Mouse (Mus musculus): Measurements from ENCODE around the gene Cdsn.
"Not testable (repeated sequence)": the region's sequence is repeated elsewhere in the genome, so short reads cannot be mapped to it uniquely, and the experiment has no call there.

The Cdsn gene

DNA sequence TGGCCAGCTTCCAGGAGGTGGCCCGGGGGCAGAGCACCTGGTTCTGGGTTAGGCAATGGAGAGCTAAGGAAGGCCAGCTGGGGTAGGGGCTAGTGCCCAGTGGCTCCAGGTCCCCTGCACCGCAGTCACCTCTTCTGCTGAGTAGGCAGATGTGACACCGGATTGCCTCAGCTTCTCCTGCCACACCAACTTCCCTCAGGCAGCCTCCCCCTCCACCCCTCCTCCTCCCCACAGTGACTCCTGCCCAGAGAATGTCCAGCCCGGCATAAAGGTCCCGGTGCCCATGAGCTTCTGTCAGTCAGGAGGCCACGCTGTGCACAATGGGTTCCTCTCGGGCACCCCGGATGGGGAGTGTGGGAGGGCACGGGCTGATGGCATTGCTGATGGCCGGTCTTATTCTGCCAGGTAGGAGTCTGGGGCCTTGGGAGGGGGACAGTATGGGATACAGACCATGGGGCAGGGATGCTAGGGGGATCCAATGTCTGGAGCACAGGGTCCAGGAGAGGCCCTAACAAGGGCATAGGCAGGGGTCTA is at the start of gene Cdsn:
TSS of gene Cdsn (plus strand) at position 248 of the 534 bp plus-strand sequence.
- DNase-seq (ENCODE audit: low spot score in 2 of 2), result no peak

DNA sequence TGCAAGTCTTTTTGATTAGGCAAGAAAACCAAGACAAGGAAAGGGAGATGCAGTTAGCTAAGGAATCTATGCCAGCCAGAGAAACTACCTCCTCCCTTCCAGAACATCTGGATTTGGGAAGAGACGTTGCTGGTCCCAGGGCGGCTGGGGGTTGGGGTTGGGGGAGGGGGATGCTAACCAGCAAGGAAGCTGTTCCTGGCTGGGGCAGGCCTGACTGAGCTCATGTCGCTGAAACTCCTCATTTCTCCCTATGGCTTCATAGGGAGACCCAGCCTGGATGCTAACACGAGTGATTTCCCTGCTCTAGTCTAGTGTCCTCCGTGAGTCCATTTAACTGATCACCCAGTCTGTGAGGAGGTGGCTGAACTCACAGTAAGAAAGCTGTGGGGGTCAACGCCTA is 49.7 kb upstream of the Cdsn start:
- no peak for DNase-seq (ENCODE audit: low spot score in 2 of 2)

DNA sequence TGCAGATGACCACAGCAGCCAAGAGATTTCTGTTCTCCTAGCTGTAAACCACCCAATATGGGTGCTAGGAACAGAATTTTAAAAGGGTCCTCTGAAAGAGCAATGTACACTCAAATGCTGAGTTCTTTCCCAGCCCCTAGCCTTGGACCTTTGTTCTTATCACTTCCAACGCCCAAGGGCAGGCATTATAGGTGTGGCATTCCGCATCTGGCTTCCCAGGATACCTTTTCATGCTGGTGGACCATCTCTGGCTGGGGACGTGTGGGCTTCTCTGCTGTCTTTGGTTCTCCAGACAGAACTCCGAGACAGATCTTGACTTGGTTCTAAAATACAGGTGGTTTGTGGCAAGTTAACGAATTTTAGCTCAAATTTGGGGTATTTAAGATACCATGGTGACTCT is 49.2 kb upstream of the Cdsn start:
- DNase-seq (ENCODE audit: low spot score in 2 of 2), result no peak

DNA sequence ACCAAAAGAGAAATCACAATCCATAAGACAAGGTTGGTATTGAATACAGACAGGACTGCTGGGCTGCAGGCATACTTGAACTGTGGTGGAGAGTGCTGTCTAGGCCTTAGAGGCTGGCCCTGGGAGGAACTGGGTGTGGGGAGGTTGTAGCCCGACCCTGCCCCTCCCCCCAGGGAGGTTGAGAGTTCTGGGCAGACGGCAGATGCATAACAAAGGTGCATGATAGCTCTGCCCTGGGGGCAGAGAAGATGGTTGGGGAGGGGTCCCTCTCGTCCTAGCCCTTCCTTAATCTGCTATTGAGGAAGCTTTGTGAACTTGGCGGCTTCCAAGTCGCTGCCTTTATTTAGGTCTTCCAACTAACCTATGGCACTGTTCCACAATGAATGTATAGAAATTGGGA is 48.1 kb upstream of the Cdsn start:
- no peak for DNase-seq (ENCODE audit: low spot score in 2 of 2)

DNA sequence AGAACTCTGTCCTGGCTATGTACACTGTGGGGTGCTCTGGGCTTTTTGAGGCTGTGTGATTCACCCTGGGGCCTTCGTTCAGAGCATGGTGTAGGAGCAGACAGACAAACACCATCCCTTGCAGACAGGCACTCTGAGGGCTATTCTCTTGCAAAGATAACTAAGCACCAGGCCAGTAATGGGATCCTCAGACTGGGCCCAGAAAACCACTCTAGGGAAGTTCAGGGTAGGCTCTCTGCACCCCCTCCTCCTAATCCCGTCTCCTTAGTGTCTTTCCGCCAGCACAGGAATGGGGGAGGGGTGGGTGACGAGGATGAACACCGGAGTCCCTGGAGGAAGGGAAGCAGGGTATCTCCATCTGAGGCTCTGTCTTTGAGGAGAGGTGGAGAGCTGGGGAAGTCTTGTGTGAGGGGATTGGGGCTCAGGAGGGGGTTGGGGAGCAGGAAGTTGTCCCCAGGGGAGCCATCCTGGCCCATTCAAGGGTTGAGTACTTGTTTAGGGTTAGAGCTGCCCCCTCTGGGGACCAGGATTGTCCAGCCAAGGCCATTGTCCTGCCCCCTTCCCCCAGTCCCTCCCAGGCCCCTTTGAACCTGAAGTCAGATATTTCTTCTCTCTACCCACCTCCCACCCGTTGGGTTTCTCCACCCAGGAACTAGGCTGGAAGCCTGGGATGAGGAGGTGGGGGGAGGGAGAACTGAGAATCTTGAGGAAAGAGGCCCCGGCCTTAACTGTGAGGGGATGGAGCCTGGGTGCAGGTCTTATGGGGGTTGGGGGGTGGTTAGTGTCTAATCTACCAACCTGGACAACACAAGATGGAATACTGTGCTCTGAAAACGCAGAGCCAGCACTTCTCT is 47.1 kb upstream of the Cdsn start:
- no peak for DNase-seq (ENCODE audit: low spot score in 2 of 2)

DNA sequence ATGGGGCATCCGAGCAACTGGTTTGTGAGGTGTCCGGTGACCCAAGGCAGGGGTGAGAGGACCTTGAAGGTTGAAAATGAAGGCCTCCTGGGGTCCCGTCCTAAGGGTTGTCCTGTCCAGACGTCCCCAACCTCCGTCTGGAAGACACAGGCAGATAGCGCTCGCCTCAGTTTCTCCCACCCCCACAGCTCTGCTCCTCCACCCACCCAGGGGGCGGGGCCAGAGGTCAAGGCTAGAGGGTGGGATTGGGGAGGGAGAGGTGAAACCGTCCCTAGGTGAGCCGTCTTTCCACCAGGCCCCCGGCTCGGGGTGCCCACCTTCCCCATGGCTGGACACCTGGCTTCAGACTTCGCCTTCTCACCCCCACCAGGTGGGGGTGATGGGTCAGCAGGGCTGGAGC is 46.2 kb upstream of the Cdsn start, which contains the start of gene Pou5f1:
TSS of gene Pou5f1 (plus strand) at position 243 of the 400 bp plus-strand sequence.
- DNase-seq (ENCODE audit: low spot score in 2 of 2), result no peak

DNA sequence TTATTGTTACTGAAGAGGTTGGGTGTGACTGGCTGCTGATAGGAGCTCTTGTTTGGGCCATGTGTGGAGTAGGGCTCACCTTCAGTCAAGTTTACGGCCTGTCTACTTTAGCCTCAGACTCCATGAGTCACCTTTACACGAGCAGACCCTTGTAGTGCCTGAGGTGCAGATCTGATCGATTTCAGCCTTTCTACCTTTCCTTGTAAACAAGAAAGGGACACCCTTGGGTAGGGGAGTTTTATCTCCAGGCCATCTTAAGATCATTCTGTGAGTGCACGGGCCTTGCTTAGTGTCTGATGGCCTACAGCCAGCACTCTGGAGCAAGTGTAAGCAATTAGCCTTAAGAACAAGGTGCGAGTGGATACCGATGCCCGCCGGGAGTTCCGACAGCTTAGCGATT is 45.0 kb upstream of the Cdsn start:
- DNase-seq (ENCODE audit: low spot score in 2 of 2), result no peak

DNA sequence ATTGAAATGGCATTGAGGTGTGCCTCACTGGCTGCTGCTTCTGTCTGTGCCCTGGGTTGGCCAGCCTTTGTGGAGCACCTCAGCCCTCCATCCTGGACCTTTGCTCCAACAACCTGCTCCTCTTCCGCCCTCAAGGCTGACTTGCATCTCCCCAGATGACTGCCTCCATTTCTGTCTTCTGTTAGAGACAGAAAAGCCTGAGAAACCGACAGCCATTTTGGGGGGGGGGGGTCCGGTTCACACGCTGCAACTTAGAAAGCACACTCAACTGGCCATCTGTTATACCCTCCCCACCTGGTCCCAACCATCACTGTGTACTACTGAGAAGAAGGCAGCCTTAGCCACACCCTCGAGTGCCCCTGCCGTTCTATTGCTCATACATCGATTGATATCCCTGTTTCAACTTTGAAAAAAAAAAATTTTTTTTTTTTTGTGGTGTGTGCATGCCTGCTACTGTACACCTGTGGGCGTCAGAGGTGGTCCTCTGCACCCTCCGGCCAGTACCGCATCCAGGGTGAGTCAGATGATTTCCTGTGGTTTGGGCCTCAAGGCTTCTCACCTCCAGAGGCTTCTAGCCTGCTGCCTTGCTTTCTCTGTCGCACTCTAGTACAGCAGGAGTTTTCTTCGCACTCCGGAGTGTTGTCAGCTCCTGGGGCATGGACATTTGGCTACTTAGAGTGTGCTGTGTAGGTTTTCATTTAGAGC is 44.2 kb upstream of the Cdsn start:
- DNase-seq (ENCODE audit: low spot score in 2 of 2), result no peak

DNA sequence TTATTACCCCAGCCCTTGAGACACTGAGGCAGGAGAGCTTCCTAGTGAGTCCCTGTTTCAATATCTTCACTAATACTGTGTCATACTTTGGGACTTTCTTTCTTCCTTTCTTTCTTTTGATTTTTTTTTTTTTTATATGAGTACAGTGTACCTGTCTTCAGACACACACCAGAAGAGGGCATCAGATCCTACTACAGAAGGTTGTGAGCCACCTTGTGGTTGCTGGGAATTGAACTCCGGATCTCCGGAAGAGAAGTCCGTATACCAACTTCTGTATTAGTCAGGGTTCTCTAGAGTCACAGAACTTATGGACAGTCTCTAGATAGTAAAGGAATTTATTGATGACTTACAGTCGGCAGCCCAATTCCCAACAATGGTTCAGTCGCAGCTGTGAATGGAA is 43.6 kb upstream of the Cdsn start:
- DNase-seq (ENCODE audit: low spot score in 2 of 2), result not testable (repeated sequence)

DNA sequence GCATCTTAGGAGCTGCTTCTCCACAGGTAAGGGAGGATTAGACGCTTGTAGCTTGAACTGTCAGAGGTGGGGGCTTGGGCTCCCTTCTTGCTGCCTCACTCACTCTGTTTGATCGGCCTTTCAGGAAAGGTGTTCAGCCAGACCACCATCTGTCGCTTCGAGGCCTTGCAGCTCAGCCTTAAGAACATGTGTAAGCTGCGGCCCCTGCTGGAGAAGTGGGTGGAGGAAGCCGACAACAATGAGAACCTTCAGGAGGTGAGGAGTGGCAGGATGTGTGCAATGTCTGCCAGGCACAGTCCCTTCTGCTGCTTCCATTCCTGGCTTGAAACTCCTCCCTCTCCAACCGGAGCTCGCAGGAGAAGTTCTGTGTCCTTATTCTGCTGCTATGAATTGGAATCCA is 42.6 kb upstream of the Cdsn start:
- DNase-seq (ENCODE audit: low spot score in 2 of 2), result no peak

DNA sequence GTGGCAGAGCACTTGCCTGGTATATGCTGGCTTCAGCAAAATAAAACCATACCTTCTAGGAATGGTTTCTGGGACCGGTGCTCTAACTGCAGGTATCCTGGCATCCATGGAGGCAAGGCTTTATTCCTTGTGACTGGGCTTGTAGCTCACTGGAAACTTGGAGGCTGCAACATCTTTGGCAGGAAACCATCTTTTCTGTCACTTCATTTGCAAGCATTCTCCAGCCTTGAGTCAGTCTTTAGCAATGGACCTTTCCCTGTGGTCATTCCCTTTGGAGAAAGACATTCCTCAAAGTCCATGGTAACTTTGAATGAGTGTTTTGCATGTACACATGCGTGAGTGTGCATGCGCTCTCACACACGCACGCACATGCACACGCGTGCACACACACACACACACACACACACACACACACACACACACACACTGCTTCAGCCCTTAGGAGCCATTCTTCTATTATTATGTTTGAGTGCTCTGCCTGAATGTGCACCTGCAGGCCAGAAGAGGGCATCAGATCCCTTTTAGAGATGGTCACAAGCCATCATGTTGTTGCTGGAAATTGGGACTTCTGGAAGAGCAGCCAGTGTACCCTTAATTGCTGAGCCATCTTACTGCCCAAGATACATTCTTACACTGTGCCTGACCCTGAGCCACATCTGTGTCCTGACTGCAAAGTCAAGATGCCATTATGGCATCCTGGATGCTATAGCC is 38.9 kb upstream of the Cdsn start:
- no peak for DNase-seq (ENCODE audit: low spot score in 2 of 2)

DNA sequence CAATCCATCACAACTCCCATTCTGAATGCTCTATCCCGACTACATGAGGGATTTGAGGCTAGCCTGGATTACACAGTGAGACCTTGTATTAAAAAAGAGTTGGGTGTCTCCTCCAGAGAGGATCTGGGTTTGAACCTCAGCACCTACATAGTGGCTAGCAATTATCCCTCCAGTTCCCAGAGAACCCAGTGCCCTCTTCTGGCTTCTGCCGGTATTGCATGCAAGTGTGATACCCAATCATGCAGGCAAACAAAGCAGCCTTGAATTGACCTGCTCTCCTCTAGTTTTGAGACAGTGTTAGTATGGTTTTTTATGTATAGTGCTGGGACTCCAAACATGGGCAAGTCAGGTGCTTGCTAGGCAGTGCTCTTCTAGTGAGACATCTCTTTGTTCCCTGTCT is 38.0 kb upstream of the Cdsn start:
- peak; percentile 58 to 82 for DNase-seq (ENCODE audit: low spot score in 2 of 2)

DNA sequence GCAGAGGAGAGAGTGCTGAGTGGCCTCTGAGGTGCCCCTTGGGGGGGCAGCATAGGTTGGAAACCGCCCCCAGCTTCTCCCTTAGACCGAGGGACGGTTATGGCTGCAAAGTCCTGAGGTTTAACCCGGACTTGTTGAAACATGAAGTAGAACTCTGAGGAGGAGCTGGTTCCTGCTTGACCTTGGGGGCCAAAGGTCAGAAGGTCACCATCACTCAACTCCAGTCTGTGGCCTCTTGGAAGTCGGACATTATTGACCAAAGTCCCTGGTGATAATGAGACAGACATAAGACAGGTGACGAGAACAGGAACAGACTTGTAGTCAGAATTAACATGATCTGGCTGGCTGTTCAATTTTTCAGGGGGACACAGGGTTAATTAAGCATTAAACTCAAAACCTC is 37.2 kb upstream of the Cdsn start:
- no peak for DNase-seq (ENCODE audit: low spot score in 2 of 2)

DNA sequence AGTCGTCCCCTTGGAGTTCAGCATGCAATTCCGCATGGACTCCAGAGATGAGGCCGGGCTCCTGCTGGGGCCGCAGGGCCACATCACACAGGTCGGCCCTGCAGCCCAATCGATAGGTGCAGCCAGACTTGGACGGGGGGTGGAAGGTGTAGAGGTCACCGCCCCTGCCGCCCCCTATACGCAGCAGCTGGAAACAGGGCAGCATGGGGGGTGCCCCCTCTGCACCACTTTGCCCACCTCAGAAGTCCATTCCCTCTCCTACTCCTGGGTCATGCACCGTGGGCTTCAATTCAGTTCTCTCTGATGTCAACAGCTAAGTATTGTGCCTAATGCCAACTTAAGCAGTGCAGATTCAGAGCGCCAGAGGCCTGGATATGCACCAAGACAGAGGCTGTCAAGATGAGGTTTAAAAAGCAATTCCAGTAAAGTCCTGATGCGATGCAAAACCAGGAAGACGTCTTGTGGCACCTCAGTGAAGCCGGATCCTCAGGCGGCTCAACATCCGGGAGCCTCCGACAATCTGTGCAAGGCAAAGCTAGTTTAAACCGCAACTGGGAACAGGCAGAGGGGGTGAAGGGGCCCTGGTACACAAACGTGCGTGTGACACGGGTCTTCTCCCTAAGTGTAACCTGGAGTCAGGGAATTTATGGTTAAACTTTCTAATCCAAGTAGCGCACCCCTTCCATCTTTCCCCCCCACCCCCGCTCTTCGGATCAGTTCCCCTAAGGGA is 35.9 kb upstream of the Cdsn start:
- DNase-seq (ENCODE audit: low spot score in 2 of 2), result no peak

DNA sequence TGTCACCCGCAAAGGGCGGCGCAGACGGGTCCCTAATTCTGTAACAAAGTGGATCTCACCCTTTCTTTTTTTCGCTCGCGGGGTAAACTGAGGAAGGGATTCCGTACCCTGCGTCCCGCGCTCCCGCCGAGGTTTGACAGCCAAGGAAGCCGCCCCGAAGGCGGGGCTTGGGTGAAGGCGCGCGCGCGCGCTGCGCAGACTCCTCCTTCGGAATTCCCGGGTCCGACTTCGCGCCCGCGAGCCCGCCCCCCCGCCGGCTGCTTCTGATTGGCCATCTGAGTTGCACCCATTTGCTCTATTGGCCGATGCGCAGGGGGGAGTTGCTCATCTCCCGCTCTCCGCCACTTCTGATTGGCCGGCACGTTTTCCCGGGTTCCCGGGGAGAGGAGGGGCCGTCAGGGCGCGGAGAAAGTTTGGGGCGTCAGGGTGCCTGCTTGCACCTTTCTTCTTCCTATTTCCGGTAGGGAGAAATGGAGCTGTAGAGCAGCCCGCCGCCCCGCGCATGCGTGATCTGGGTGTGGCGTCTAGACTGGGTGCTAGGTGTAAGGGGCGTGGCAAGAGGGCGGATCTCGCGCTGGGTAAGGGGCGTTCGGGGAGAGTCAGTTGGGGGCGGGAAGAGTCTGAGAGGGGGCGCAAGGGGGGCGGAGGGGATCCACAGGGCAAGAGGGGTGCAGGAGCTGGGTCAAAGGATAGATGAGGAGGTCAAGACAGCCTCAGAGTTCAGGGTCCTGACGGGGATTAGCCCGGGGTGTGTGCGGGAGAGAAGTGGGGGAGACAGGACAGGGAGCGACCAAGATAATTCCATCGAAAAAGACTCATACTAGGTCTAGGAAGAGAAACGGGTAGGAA is 35.1 kb upstream of the Cdsn start, which contains the start of the genes Tcf19 and Cchcr1:
TSS of gene Tcf19 (minus strand) at position 173 of the 849 bp plus-strand sequence.
TSS of gene Cchcr1 (plus strand) at position 449 of the 849 bp plus-strand sequence.
- peak; percentile 96 to 97 for DNase-seq (ENCODE audit: low spot score in 2 of 2)

DNA sequence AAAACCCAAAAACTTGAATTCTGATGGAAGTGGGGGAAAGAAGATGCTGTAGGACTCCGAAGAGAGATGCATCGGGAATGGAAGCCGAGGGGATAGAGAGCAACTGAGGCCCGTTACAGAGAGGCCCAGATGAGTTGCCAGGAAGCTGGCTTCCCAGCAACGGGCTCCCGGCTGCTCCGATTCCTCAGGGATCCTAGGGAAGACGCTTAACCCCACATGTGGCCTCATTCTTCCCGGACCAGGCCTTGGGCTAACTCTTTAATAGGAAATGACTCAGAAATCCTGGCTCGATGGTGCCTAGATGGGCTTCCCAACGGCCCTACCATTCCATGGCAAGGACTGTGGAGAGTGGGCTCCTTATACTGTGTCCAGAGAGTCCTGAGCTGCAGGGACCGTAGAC is 34.4 kb upstream of the Cdsn start:
- no peak for DNase-seq (ENCODE audit: low spot score in 2 of 2)

DNA sequence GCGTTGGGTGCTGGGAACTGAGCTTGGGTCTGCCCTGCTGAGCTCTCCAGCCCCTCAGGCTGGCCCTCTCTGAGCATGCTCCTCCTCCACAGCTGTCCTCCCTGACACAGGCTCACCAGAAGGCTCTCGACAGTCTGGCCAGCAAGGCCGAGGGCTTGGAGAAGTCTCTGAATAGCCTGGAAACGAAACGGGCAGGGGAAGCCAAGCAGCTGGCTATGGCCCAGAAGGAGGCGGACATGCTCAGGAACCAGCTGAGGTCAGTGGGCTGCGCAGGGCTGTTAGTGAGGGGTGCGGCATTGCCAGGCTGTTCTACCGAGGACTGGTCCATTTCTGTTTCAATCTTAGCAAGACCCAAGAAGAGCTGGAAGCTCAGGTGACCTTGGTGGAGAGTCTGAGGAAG is 27.6 kb upstream of the Cdsn start:
- DNase-seq (ENCODE audit: low spot score in 2 of 2), result no peak

DNA sequence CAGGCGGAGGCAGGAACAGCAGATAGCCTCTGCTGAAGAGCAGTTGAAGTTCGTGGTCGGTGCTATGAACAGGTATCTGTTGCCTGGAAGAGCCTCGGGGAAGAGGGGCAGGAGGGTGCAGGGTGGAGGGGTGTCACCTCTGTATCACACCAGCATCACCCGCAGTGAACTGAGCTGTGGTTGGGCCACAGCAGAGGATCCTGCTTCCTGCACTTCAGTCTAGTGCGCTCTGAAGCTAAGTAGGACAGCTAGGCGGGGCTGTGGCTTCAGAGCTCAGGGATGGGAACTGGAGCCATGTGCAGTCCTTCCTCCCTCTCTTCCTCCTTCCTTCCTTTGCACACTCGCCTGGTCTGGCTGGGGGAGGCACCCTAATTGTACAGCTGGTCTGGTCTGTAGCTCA is 25.3 kb upstream of the Cdsn start:
- no peak for DNase-seq (ENCODE audit: low spot score in 2 of 2)

DNA sequence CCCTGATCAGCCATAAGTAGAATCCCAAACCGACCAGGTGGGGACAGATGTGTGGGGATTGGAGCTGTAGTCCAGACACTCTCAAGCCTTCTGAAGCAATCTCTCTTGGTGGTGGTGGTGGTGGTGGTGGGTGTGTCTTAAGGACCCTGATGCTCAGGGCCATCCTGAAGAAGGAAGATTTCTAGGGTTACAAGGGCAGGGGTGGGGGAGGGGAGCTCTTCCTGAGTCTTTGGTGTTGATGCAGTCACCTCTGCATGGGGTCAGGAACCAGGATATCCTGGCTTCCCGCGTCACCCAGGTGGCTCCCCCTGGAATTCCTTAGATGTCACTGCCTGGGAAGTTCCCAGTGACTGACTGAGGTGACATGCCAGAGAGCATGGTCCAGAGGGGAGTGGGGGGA is 19.6 kb upstream of the Cdsn start:
- no peak for DNase-seq (ENCODE audit: low spot score in 2 of 2)

DNA sequence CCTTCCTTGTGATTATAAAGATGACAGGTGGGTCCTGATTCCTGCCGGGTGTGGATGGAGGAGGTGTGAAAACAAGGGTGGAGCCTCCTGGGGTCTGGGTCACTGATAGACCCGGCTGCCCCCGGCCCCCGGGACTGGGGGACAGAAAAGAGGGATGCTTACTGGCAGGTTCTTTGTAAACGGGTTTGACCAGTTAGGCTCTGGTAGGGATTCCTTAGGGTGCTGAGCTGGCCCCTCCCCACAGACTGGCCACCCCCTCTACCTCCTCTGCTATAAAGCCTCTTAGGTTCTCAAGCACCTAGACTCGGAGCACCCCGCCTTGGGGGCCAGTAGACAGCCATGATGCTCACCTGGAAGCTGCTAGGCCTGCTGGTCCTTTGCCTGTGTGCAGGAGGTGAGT is 19.0 kb upstream of the Cdsn start, which contains the start of gene Psors1c2:
TSS of gene Psors1c2 (plus strand) at position 301 of the 400 bp plus-strand sequence.
- no peak for DNase-seq (ENCODE audit: low spot score in 2 of 2)

Measured in cerebellum, postnatal 4 days (tissue).